Comparison of ENCODE assay signal across 9 mouse cellular contexts in genomic region chr7:120102164-120102972, GRCm38 (mm10). TPM values are rescaled to one million over a fixed set of nuclear protein-coding genes. Genes with fewer than 3 reads are reported as not detected.
DNase-seq lines count a peak whose midpoint lies in the region; ATAC-seq and TF ChIP-seq lines count a peak whose summit lies in the region.
"Had no signal": no experiment of that assay in that cellular context is flagged by ENCODE, and none has a peak within 500 bp of the region (broad histone marks: within the 10 kb centered on the region; RNA-seq: fewer than 3 reads in every experiment).

Gene Tmem159 (plus strand): TSS chr7:120102353.

- DNase-seq in 3T3-L1 (ENCODE audit: low read depth, low spot score) (peak; percentile 74), liver (peak; percentile 88)
- peak; percentile 92 for DNase-seq in brain, adult 2 months (ENCODE audit: low read depth, low spot score)
- DNase-seq in heart, embryonic 10.5 days (ENCODE audit: low spot score), result peak; percentile 95
- DNase-seq in midbrain, postnatal 0 days (ENCODE audit: low spot score), result peak; percentile 69
- peak in 1 of 2 experiments; percentile 44 for DNase-seq in spleen, adult 2 months (ENCODE audit: low read depth in 1 of 2, low spot score in 2 of 2)

- no peaks in the 10 kb centered on the region for H3K9me3 ChIP-seq in heart, embryonic 10.5 days
- H3K9me3 ChIP-seq in kidney, embryonic 14.5 days (ENCODE audit: control insufficient read depth, low read length), result no peaks in the 10 kb centered on the region
- no peaks in the 10 kb centered on the region for H3K9me3 ChIP-seq in midbrain, postnatal 0 days (ENCODE audit: low read length)

- no peak within 1 kb of the TSS for H3K27ac ChIP-seq in embryonic fibroblast, embryonic 13.5 days (ENCODE audit: insufficient read depth, low read length)
- H3K27ac ChIP-seq in heart, embryonic 10.5 days, result peak within 1 kb of the TSS; percentile 80
- H3K27ac ChIP-seq in kidney, embryonic 14.5 days (ENCODE audit: low read depth, low read length), result no peak within 1 kb of the TSS
- H3K27ac ChIP-seq in midbrain, postnatal 0 days (ENCODE audit: low read depth, low read length), result no peak within 1 kb of the TSS
- H3K27ac ChIP-seq in spleen, adult 2 months (ENCODE audit: insufficient read depth, low read length), result peak within 1 kb of the TSS; percentile 52; the same call in 1 of the 2 replicates

- peak; percentile 85 for TF ChIP-seq POLR2A in embryonic fibroblast, embryonic 13.5 days (IDR thresholded peaks at IDR 0.05; ENCODE audit: low read depth, low read length)
- TF ChIP-seq POLR2A in spleen, adult 2 months (IDR thresholded peaks at IDR 0.05; ENCODE audit: low read depth, low read length), result no peak

- no peak for TF ChIP-seq CTCF in embryonic fibroblast, embryonic 13.5 days (IDR thresholded peaks at IDR 0.05; ENCODE audit: borderline replicate concordance, insufficient read depth, low read length)
- TF ChIP-seq CTCF in midbrain, postnatal 0 days (IDR thresholded peaks at IDR 0.05), result peak; percentile 30; the same call in 1 of the 2 replicates
- no peak for TF ChIP-seq CTCF in spleen, adult 2 months (IDR thresholded peaks at IDR 0.05; ENCODE audit: extremely low read depth, insufficient read depth, insufficient read length, insufficient replicate concordance)

- H3K9ac ChIP-seq in kidney, embryonic 14.5 days (ENCODE audit: low read depth, low read length), result peak within 1 kb of the TSS; percentile 55
- peak within 1 kb of the TSS; percentile 53 for H3K9ac ChIP-seq in midbrain, postnatal 0 days (replicated peaks; ENCODE audit: low read length, poor library complexity, severe bottlenecking)

- no peaks in the 10 kb centered on the region for H3K36me3 ChIP-seq in heart, embryonic 10.5 days
- H3K36me3 ChIP-seq in kidney, embryonic 14.5 days (ENCODE audit: control insufficient read depth, insufficient read depth, low read length), result peaks cover 2% of the 10 kb centered on the region; the same call in 1 of the 2 replicates
- no peaks in the 10 kb centered on the region for H3K36me3 ChIP-seq in midbrain, postnatal 0 days (ENCODE audit: insufficient read depth, low read length)
- no peaks in the 10 kb centered on the region for H3K36me3 ChIP-seq in spleen, adult 2 months (ENCODE audit: control insufficient read depth, insufficient read depth, low read length)

- WGBS in heart, embryonic 10.5 days, result under 1% methylated on average over 41 of the region's 42 CpGs
- 1% methylated on average over 42 of the region's 42 CpGs for WGBS in kidney, embryonic 14.5 days
- under 1% methylated on average over 39 of the region's 42 CpGs for WGBS in midbrain, postnatal 0 days
- 2% methylated on average over 42 of the region's 42 CpGs for WGBS in spleen, adult 2 months

- peak within 1 kb of the TSS; percentile 87 for H3K4me2 ChIP-seq in kidney, embryonic 14.5 days (replicated peaks; ENCODE audit: low read depth, low read length)
- H3K4me2 ChIP-seq in midbrain, postnatal 0 days (ENCODE audit: low read depth, low read length, poor library complexity, severe bottlenecking), result peak within 1 kb of the TSS; percentile 75

- ATAC-seq in kidney, embryonic 14.5 days (ENCODE audit: low FRiP score, low TSS enrichment), result peak; percentile 96
- peak; percentile 80 for ATAC-seq in midbrain, postnatal 0 days (ENCODE audit: low FRiP score)

- H3K27me3 ChIP-seq in heart, embryonic 10.5 days (ENCODE audit: insufficient read depth, poor library complexity, severe bottlenecking), result no peaks in the 10 kb centered on the region
- H3K27me3 ChIP-seq in kidney, embryonic 14.5 days (ENCODE audit: control insufficient read depth, insufficient read depth, low read length), result no peaks in the 10 kb centered on the region
- no peaks in the 10 kb centered on the region for H3K27me3 ChIP-seq in midbrain, postnatal 0 days (ENCODE audit: insufficient read depth, low read length)
- no peaks in the 10 kb centered on the region for H3K27me3 ChIP-seq in spleen, adult 2 months (ENCODE audit: control insufficient read depth, insufficient read depth, low read length)
- H3K27me3 ChIP-seq: CH12.LX had no signal

- peaks cover 2% of the 10 kb centered on the region for H3K4me1 ChIP-seq in embryonic fibroblast, embryonic 13.5 days (ENCODE audit: control insufficient read depth, insufficient read depth, low read length)
- peaks cover 10% of the 10 kb centered on the region for H3K4me1 ChIP-seq in heart, embryonic 10.5 days
- H3K4me1 ChIP-seq in kidney, embryonic 14.5 days (ENCODE audit: control insufficient read depth, insufficient read depth, low read length), result no peaks in the 10 kb centered on the region
- no peaks in the 10 kb centered on the region for H3K4me1 ChIP-seq in midbrain, postnatal 0 days (ENCODE audit: insufficient read depth, low read length)
- H3K4me1 ChIP-seq in spleen, adult 2 months (ENCODE audit: control insufficient read depth, insufficient read depth, insufficient read length), result no peaks in the 10 kb centered on the region

- H3K4me3 ChIP-seq in embryonic fibroblast, embryonic 13.5 days (ENCODE audit: insufficient read depth, low read length), result peak within 1 kb of the TSS; percentile 71
- H3K4me3 ChIP-seq in heart, embryonic 10.5 days, result peak within 1 kb of the TSS; percentile 80
- peak within 1 kb of the TSS; percentile 50 for H3K4me3 ChIP-seq in kidney, embryonic 14.5 days (ENCODE audit: low read length)
- peak within 1 kb of the TSS; percentile 48 for H3K4me3 ChIP-seq in midbrain, postnatal 0 days (ENCODE audit: low read depth, low read length)
- H3K4me3 ChIP-seq in spleen, adult 2 months (ENCODE audit: extremely low read depth, insufficient read depth, insufficient read length), result peak within 1 kb of the TSS; percentile 66

RNA-seq across cellular contexts. Expression of gene Tmem159, which starts in this region (rescaled TPM):
- 19.9 and 24.3 TPM in 2 replicates for polyA plus RNA-seq in embryonic fibroblast, embryonic 13.5 days (2011; ENCODE audit: insufficient read length, low read depth, missing spikeins)
- 18.1 and 20.4 TPM in 2 replicates for polyA plus RNA-seq in heart, embryonic 10.5 days (2016; fragmentation: Nextera tagmentation; extraction: Ambion mirVana)
- 28.6 and 30.5 TPM in 2 replicates for polyA plus RNA-seq in kidney, embryonic 14.5 days (2014; fragmentation: Nextera tagmentation; extraction: Ambion mirVana)
- total RNA-seq in midbrain, postnatal 0 days (2014; rRNA removed), result 11.8 and 15.2 TPM in 2 replicates
- 17.5 and 17.6 TPM in 2 replicates for polyA plus RNA-seq in midbrain, postnatal 0 days (2015; fragmentation: Nextera tagmentation; extraction: Ambion mirVana)
- 5.7 TPM in 2 replicates for polyA plus RNA-seq in spleen, adult 2 months (2012; rRNA removed)
- total RNA-seq: CH12.LX had no signal

Comparison
In these comparisons a context has a peak if more than half of its experiments do, and no peak if none do; other contexts are left out.
1. H3K27ac ChIP-seq: peak in heart, embryonic 10.5 days (single experiment) and spleen, adult 2 months (single experiment); none in embryonic fibroblast, embryonic 13.5 days (single experiment), kidney, embryonic 14.5 days (single experiment) and midbrain, postnatal 0 days (single experiment).
2. Peak in every context shown above with its lines, with median percentiles within 50 percentile points of each other: H3K4me3 ChIP-seq.